Mouse (Mus musculus) central nervous system, embryonic 18 days (tissue): ENCODE results near the gene Olfr572. TPM values are rescaled to one million over a fixed set of nuclear protein-coding genes. Genes with fewer than 3 reads are reported as not detected.

ENCODE experiments used
- polyA plus RNA-seq: library from polyadenylated mRNA; depleted of rRNA; stranded (reverse); fragments of >200 nt; gene quantifications from 2 replicates; pipeline ENCODE4 v1.2.3, GENCODE M21; 2012; rRNA removed

Gene Olfr572
- not detected in 2 replicates for polyA plus RNA-seq

GRCm38 (mm10) chr7:102924109-102924508 lies at the start of gene Olfr572:
TSS of gene Olfr572 (plus strand) at chr7:102924409.

GRCm38 (mm10) chr7:102876822-102877221 lies 47.4 kb upstream of the Olfr572 start, which contains the start of gene Olfr568:
TSS of gene Olfr568 (plus strand) at chr7:102877122.

DNA sequence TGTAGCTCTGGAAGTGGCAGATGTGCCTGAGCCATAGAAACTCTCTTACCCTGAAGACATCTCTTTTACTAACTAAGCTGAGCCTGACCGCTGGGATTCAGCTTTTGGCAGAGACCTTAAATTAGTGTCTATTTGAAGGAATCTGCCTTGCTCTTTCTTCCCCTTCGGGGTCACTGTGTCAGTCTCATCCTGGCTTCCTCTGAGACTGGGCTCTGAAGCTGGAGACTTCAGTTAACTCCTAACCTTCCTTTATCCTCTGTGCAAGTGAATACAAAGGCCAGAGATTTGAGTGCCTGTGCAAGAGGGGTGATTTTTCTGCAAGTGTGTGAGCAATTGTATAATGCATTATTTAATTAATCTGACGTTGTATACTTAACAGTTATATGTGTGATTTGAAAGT lies 33.4 kb upstream of the Olfr572 start, which contains the start of gene Olfr569:
Gene Olfr569 (minus strand): TSS at position 101 of the 400 bp plus-strand sequence.

DNA sequence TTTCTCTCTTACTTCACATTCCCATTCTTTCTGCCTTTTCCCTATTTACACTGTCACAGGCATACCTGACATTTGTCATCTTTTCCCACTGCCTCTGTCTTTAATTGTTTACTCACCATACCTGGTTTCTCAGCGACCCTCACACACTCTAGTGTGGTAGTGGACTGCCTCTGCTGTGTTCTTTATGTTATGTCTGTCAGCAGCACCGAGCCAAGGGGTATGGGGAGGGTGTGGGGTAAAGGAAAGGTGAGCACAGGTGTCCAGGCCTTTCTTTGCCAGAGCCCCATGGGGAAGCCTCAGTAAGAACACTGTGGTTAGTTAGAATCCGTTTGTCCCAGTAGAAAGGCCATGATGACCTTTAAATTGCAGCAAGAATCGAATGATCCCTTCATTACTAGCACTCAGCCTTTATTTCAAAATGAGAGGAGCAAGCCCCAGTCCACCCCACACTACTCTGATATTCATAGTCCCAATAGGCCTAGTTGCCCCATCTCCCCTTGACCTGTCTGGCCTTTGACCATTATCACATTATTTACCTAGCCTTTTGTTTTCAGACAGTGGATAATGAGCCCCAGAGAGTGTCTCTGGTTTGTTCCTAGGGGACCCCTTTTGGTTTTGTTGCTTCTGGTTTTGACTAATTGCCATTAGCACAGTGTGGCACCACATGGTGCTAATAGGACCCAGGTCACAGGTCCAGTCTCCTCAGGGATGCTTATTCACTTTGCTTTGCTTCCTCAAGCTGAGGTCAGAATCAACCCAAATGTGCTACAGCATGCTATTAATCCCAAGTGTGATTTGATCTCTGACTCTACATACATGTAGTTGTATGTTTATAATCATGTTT lies 7.0 kb upstream of the Olfr572 start, which contains the start of gene Olfr571:
Gene Olfr571 (minus strand): TSS at position 505 of the 844 bp plus-strand sequence.

DNA sequence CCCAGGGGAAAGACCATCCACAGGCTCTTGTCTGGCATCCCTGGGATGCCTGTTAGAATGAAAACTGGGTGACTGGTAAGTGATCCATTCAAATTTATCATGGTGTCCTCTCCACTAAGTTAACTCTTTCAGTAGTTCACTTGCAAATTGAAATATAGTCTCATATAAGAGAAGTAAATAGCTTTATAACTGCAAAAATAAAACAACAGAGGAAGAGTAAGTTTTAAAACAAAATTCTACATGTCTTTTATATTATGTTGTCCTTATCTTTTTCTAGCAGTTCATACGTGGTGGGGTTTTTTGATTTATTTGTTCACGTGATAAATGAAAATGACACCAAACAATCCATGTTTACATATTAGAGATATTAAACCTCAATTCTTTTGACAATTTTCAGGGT lies 18.3 kb downstream of the Olfr572 start, which contains the start of gene Olfr573-ps1:
Gene Olfr573-ps1 (minus strand): TSS at position 101 of the 400 bp plus-strand sequence.

DNA sequence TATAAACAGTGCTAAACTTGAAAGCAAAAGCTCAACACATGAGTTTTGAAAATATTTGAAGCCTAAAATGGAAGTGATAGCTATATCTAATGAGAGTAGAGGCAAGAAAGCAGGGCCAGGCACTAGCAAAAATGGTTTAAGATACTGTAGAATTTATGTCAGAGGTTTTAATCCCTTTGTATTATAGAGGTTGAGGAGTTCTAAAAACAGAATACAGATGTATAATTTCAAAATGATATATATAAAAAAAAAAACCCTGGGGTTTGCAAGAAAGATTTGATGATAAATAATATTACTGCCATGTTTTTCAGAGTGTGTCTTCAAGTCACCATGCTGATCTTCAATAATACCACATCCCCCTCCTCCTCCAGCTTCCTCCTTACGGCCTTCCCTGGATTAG lies 24.0 kb downstream of the Olfr572 start, which contains the start of gene Olfr574:
Gene Olfr574 (plus strand): TSS at position 301 of the 400 bp plus-strand sequence.

GRCm38 (mm10) chr7:102958593-102958992 lies 34.4 kb downstream of the Olfr572 start, which contains the start of gene Olfr575:
TSS of gene Olfr575 (minus strand) at chr7:102958775.

GRCm38 (mm10) chr7:102962360-102962759 lies 38.2 kb downstream of the Olfr572 start, which contains the start of gene Olfr576:
TSS of gene Olfr576 (plus strand) at chr7:102962660.

GRCm38 (mm10) chr7:102975843-102976242 lies 51.6 kb downstream of the Olfr572 start, which contains the start of gene Olfr577:
TSS of gene Olfr577 (minus strand) at chr7:102975943.

Other genes with a start within 250 kb of the Olfr572 start
- 13.5 and 14.2 TPM in 2 replicates for gene Trim68, start 237.1 kb upstream of the Olfr572 start, polyA plus RNA-seq
- not detected in 2 replicates for gene Olfr557, start 228.5 kb upstream of the Olfr572 start, polyA plus RNA-seq
- 0.05 and 0.15 TPM in 2 replicates for gene Olfr558, start 222.2 kb upstream of the Olfr572 start, polyA plus RNA-seq
- not detected in 2 replicates for gene Olfr33, start 205.3 kb upstream of the Olfr572 start, polyA plus RNA-seq
- not detected in 2 replicates for gene Olfr559, start 196.9 kb upstream of the Olfr572 start, polyA plus RNA-seq
- not detected in 2 replicates for gene Olfr560, start 165.0 kb upstream of the Olfr572 start, polyA plus RNA-seq
- 0.13 and 0.17 TPM in 2 replicates for gene Olfr78, start 164.9 kb upstream of the Olfr572 start, polyA plus RNA-seq
- gene Olfr561, start 153.2 kb upstream of the Olfr572 start, polyA plus RNA-seq: not detected in 2 replicates
- gene Olfr564, start 120.9 kb upstream of the Olfr572 start, polyA plus RNA-seq: not detected in 2 replicates
- not detected in 2 replicates for gene Olfr566, start 65.6 kb upstream of the Olfr572 start, polyA plus RNA-seq
- gene Olfr568, start 47.3 kb upstream of the Olfr572 start, polyA plus RNA-seq: not detected in 2 replicates
- not detected in 2 replicates for gene Olfr569, start 33.5 kb upstream of the Olfr572 start, polyA plus RNA-seq
- gene Olfr570, start 29.8 kb upstream of the Olfr572 start, polyA plus RNA-seq: 0.05 TPM in 1 of 2 replicates, not detected in the other
- not detected in 2 replicates for gene Olfr571, start 6.9 kb upstream of the Olfr572 start, polyA plus RNA-seq
- not detected in 2 replicates for gene Olfr573-ps1, start 18.2 kb downstream of the Olfr572 start, polyA plus RNA-seq
- not detected in 2 replicates for gene Olfr574, start 24.1 kb downstream of the Olfr572 start, polyA plus RNA-seq
- gene Olfr575, start 34.4 kb downstream of the Olfr572 start, polyA plus RNA-seq: not detected in 2 replicates
- not detected in 2 replicates for gene Olfr576, start 38.3 kb downstream of the Olfr572 start, polyA plus RNA-seq
- not detected in 2 replicates for gene Olfr577, start 51.5 kb downstream of the Olfr572 start, polyA plus RNA-seq
- not detected in 2 replicates for gene Olfr578, start 64.9 kb downstream of the Olfr572 start, polyA plus RNA-seq
- not detected in 2 replicates for gene Olfr582, start 113.6 kb downstream of the Olfr572 start, polyA plus RNA-seq
- not detected in 2 replicates for gene Olfr583, start 126.9 kb downstream of the Olfr572 start, polyA plus RNA-seq
- not detected in 2 replicates for gene Olfr584, start 157.5 kb downstream of the Olfr572 start, polyA plus RNA-seq
- not detected in 2 replicates for gene Olfr585, start 173.3 kb downstream of the Olfr572 start, polyA plus RNA-seq
- not detected in 2 replicates for gene Olfr586, start 201.2 kb downstream of the Olfr572 start, polyA plus RNA-seq
- not detected in 2 replicates for gene Olfr588-ps1, start 216.5 kb downstream of the Olfr572 start, polyA plus RNA-seq
- not detected in 2 replicates for gene Olfr589, start 231.9 kb downstream of the Olfr572 start, polyA plus RNA-seq